Mouse (Mus musculus) liver, embryonic 14.5 days (tissue): ENCODE data around the gene Snca.

Experiments used
- CTCF ChIP-seq: IDR thresholded peaks from 2 replicates; pipeline ENCODE4 v1.5.1; 2016; ENCODE audit warnings: antibody characterized with exemption, low read depth, control low read depth
- EP300 ChIP-seq: IDR thresholded peaks from 2 replicates; pipeline ENCODE4 v1.6.1; 2016; ENCODE audit warnings: antibody characterized with exemption, low read depth

DNA sequence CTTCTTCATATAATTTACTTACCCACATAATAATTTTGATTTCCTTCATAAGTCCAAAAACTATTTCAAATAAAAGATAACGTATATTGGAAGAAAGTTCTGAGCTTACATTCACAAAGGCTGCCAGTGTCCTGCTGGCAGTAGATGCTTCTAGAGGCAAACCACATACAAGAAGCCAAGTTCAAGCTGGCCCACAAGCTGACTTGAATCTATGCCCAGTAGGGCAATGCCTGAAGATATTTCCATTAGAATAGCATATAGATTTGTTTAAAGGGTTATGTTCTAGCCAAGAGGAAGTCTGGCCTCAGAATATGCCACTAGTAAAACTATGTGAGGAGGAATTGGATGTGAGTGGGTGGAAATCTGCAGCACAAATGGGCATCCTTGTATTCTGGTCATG is 42.7 kb downstream of the Snca start:
- TF ChIP-seq CTCF (no peak), EP300 (no peak)
